Mouse (Mus musculus): ENCODE data around the gene Xiap. TPM values are rescaled to one million over a fixed set of nuclear protein-coding genes. Genes with fewer than 3 reads are reported as not detected.

The Xiap gene
- total RNA-seq, 2 experiments from 2014 or later: 43.1 to 48.9 TPM

Other genes with a start within 250 kb of the Xiap start
- gene Thoc2, start 139.0 kb upstream of the Xiap start, total RNA-seq (2021): 10 to 100 TPM; 55.5 to 64.6 TPM
- 10 to 100 TPM; 46.1 to 50.1 TPM for gene Stag2, start 89.6 kb downstream of the Xiap start, total RNA-seq (2021)

Measured in layer of hippocampus, postnatal 10 days (tissue).